Mouse (Mus musculus) bone marrow, adult 2 months (tissue): Measurements from ENCODE around the gene 9430038I01Rik.

Experiments used
- CTCF ChIP-seq: fragments of 200-500 bp; IDR thresholded peaks from 2 replicates; pipeline ENCODE4 v1.5.1; 2011; ENCODE audit warnings: low read length, control low read depth; ENCODE audit not compliant: control insufficient read depth, insufficient read depth
- POLR2A ChIP-seq: fragments of 200-500 bp; IDR thresholded peaks from 2 replicates; pipeline ENCODE4 v1.6.1; 2011; ENCODE audit warnings: low read depth, mild to moderate bottlenecking, control low read depth, low read length, borderline replicate concordance; ENCODE audit not compliant: control insufficient read depth

DNA sequence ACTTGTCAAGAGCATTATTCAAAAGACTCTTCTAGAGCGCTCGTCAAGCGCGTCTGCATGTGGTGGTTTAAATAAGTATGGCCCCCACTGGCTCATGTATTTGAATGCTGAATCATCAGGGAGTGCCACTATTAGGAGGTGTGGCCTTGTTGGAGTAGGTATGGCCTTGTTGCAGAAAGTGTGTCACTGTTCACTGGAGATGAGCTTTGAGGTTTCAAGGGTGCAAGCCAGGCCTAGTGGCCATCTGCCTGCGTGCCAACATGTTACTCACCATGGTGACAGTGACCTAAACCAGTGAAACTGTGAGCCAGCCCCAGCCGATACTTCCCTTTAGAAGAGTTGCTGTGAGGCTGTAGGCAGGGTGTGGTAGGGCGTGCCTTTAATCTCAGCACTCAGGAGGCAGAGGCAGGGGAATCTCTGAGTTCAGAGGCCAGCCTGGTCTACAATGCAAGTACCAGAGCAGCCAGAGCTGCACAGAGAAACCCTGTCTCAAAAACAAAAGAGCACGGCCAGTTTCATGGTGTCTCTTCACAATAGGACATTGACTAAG is 13.1 kb downstream of the 9430038I01Rik start:
- TF ChIP-seq POLR2A: no peak
- TF ChIP-seq CTCF: no peak
